Comparison of ENCODE assay signal across 9 mouse cellular contexts in genomic region chr13:54970521-54971247, GRCm38 (mm10). TPM values are rescaled to one million over a fixed set of nuclear protein-coding genes. Genes with fewer than 3 reads are reported as not detected.
DNase-seq lines count a peak whose midpoint lies in the region; ATAC-seq and TF ChIP-seq lines count a peak whose summit lies in the region.
"Had no signal": no experiment of that assay in that cellular context is flagged by ENCODE, and none has a peak within 500 bp of the region (broad histone marks: within the 10 kb centered on the region; RNA-seq: fewer than 3 reads in every experiment).

No protein-coding gene starts in this region.

- ATAC-seq in hindbrain, embryonic 13.5 days (ENCODE audit: low FRiP score): no peak

- no peak overlapping the region for H3K27ac ChIP-seq in hindbrain, embryonic 10.5 days
- no peak overlapping the region for H3K27ac ChIP-seq in hindbrain, embryonic 13.5 days
- H3K27ac ChIP-seq in gastrocnemius, adult 2 months: no peak overlapping the region
- H3K27ac ChIP-seq: liver, embryonic 14.5 days had no signal

- H3K27me3 ChIP-seq in hindbrain, embryonic 10.5 days (ENCODE audit: insufficient read depth, poor library complexity, severe bottlenecking): peaks cover 100% of the 10 kb centered on the region
- peaks cover 78% of the 10 kb centered on the region for H3K27me3 ChIP-seq in hindbrain, embryonic 13.5 days

- no peaks in the 10 kb centered on the region for H3K36me3 ChIP-seq in hindbrain, embryonic 10.5 days
- H3K36me3 ChIP-seq in hindbrain, embryonic 13.5 days: no peaks in the 10 kb centered on the region

- 39% methylated on average over 14 of the region's 14 CpGs for WGBS in hindbrain, embryonic 10.5 days
- WGBS in hindbrain, embryonic 13.5 days: 45% methylated on average over 14 of the region's 14 CpGs

- H3K4me1 ChIP-seq in hindbrain, embryonic 10.5 days (replicated peaks): peaks cover 61% of the 10 kb centered on the region
- H3K4me1 ChIP-seq in hindbrain, embryonic 13.5 days (replicated peaks): peaks cover 63% of the 10 kb centered on the region

- peak; percentile 70 for DNase-seq in hindbrain, embryonic 10.5 days (ENCODE audit: low spot score)
- DNase-seq in MEL-GATA-1-ER (ENCODE audit: extremely low read depth, low read depth): peak; percentile 1
- DNase-seq in fibroblast of lung, adult 2 months (ENCODE audit: low read depth): peak; percentile 6
- DNase-seq in lung, postnatal 36 days: peak; percentile 52
- no peak for DNase-seq in layer of hippocampus, adult 9-10 months (ENCODE audit: low spot score)
- no peak for DNase-seq in gastrocnemius, adult 2 months
- DNase-seq in right cerebral cortex, adult 2 months (ENCODE audit: low spot score in 2 of 2): no peak

- no peaks in the 10 kb centered on the region for H3K9me3 ChIP-seq in hindbrain, embryonic 10.5 days
- H3K9me3 ChIP-seq in hindbrain, embryonic 13.5 days: no peaks in the 10 kb centered on the region

- no peak overlapping the region for H3K9ac ChIP-seq in hindbrain, embryonic 13.5 days
- H3K9ac ChIP-seq: liver, embryonic 14.5 days had no signal

- intact Hi-C loops in gastrocnemius, adult 2 months (cut with DNase I): no loop called here

- TF ChIP-seq CTCF in gastrocnemius, adult 2 months (IDR thresholded peaks at IDR 0.05): no peak

- H3K4me3 ChIP-seq in hindbrain, embryonic 10.5 days: no peak overlapping the region
- no peak overlapping the region for H3K4me3 ChIP-seq in hindbrain, embryonic 13.5 days
- H3K4me3 ChIP-seq in gastrocnemius, adult 2 months: no peak overlapping the region

- H3K4me2 ChIP-seq in hindbrain, embryonic 13.5 days: no peak overlapping the region

RNA-seq across cellular contexts. Expression of gene Unc5a, which starts 21.5 kb away (rescaled TPM):
- polyA plus RNA-seq in hindbrain, embryonic 10.5 days (2016; fragmentation: Nextera tagmentation; extraction: Ambion mirVana): 2.0 and 4.4 TPM in 2 replicates
- 7.8 and 8.4 TPM in 2 replicates for polyA plus RNA-seq in hindbrain, embryonic 13.5 days (2015; fragmentation: Nextera tagmentation; extraction: Ambion mirVana)
- total RNA-seq in gastrocnemius, adult 2 months (2021): 1 to 10 TPM; 7.5 to 7.9 TPM

RNA-seq across cellular contexts. Expression of gene Hk3, which starts 50.5 kb away (rescaled TPM):
- 0.55 and 0.85 TPM in 2 replicates for polyA plus RNA-seq in hindbrain, embryonic 10.5 days (2016; fragmentation: Nextera tagmentation; extraction: Ambion mirVana)
- 1.1 and 1.2 TPM in 2 replicates for polyA plus RNA-seq in hindbrain, embryonic 13.5 days (2015; fragmentation: Nextera tagmentation; extraction: Ambion mirVana)
- total RNA-seq in gastrocnemius, adult 2 months (2021): under 1 TPM; 0.23 to 0.25 TPM

Comparison
In these comparisons a context has a peak if more than half of its experiments do, and no peak if none do; other contexts are left out.
1. DNase-seq: peak in hindbrain, embryonic 10.5 days (single experiment), MEL-GATA-1-ER (single experiment), fibroblast of lung, adult 2 months (single experiment) and lung, postnatal 36 days (single experiment); none in layer of hippocampus, adult 9-10 months (single experiment), gastrocnemius, adult 2 months (single experiment) and right cerebral cortex, adult 2 months (0 of 2).